Mouse (Mus musculus): ENCODE results near the gene Lrrc49.

DNA sequence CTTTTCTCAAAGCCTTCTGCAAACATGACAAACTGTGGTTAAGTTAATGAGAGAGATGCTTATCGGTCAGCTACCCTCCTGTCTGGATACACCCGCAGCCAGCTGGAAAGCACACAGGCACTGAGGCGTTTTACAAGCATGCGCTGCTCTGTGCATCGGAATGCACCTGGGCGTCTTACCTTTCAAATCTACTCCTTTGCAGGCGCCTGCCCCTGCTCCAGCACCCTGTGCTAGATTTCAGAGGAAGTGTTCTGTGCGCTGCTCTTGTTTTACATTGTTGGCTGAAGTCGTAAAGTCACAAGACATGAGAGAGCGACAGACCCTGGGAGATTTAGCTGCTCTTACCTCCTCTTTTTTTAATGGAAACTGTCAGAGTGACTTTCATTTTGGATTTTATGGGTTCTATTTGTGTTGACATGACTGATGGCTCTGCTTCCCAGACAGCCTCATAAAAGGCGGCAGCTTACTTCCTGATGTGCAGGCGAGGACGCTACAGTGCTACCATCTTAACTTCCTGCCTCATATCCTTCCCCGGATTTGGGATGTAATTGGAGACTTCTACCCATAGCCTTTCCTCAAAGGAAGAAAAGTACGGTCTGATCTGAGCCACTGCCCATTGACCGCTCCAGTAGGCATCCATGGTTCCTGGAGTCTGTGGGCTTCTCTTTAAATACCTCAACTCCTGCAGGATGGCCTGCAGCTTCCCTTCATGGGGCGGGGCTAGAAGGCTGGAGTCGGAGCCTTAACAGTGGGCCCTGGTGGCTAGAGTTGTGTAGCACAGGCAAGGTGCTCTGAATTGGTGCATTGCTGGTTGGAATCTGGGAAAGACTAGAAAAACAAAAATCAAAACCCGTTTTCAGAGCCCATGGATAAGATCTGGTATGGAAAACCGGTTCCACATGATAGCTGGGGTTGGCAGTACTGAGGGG lies 125.3 kb downstream of the Lrrc49 start:
- TF ChIP-seq CTCF (conservative IDR thresholded peaks at IDR 0.05; ENCODE audit: insufficient read depth, insufficient read length, low read depth, low read length) = no peak; the same call in 1 of the 2 replicates
- TF ChIP-seq POLR2A (IDR thresholded peaks at IDR 0.05; ENCODE audit: low read depth, low read length) = no peak
